Mouse (Mus musculus) thymus, postnatal 36 days (tissue): Measurements from ENCODE around the gene Cep19.

ENCODE experiments used
- DNase-seq, 2 experiments: peaks; one replicate each; pipeline ENCODE4 v3.0.0; 2022; ENCODE audit warnings: mixed read lengths in 2 of 2

Gene Cep19

GRCm38 (mm10) chr16:32153976-32154375 lies 54.4 kb downstream of the Cep19 start:
- no peak for DNase-seq

GRCm38 (mm10) chr16:32154437-32154836 lies 54.8 kb downstream of the Cep19 start:
- no peak for DNase-seq

GRCm38 (mm10) chr16:32156719-32157118 lies 57.1 kb downstream of the Cep19 start:
- DNase-seq: no peak

DNA sequence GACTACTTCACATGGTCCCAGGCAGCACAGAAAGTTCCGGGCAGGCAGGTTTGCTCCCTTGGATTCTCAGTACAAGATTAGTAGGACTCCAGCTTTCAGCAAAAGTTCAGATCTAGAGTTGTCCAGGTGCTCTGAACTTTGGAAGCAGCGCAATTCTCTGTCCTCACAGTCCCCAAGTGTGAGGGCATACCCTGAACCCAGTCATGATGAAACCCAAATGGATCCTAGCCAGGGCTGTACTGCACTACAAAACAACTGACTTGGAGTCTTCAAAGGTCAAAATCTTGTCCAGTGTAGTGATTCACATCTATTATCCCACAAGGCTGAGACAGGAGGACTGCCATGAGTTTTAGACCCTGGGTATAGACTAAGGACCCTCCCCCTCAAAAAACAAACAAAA lies 57.8 kb downstream of the Cep19 start:
- no peak for DNase-seq
